Mouse (Mus musculus): ENCODE measurements around the gene Mboat1. TPM values are rescaled to one million over a fixed set of nuclear protein-coding genes. Genes with fewer than 3 reads are reported as not detected.
A peak's percentile ranks its signal among the peaks of the same experiment; 100 is the strongest.

Gene Mboat1
- total RNA-seq (2021) = 1 to 10 TPM; 1.2 to 1.6 TPM
- long read RNA-seq, experiment 1, partial matches to known transcripts = 0 of 5 reads
- long read RNA-seq, experiment 1, other reads (novel, unspliced or antisense) = 1 of 5 reads
- long read RNA-seq, experiment 2 = 0 reads

DNA sequence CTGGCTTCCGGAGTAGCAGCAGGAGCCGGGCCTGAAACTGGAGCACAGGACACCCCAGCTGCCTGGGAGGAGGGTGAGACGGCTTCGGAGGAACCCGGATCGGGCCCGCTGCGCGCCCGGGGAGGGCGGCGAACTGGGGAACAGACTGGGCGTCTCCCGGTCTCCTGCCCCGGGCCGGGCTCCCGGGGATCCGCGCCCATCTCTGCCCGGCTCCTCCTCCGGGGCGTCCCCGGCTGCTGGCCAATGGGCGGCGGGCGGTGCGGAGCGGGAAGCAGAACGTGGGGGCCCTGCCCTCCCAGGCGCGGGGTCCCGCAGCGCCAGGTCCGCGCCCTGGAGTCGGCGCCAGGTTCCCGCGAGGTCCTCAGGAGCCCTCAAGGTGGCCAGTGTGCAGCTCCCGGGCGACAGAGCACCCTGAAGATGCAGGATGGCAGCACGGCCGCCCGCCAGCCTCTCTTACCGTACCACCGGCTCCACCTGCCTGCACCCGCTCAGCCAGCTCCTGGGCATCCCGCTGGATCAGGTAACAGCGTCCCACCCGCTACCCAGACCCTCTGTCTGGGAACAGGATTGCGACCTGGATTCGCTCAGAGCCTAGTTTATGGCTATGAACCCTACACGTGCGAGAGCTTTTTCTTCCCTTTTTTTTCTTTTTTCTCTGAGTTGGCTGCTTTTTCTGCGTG, at the start of gene Mboat1:
Gene Mboat1 (plus strand): TSS at position 247 of the 680 bp plus-strand sequence.
- peak; percentile 44 to 45 for DNase-seq (ENCODE audit: low spot score in 2 of 2)

GRCm38 (mm10) chr13:30093086-30093485, 43.2 kb upstream of the Mboat1 start:
- no peak for DNase-seq (ENCODE audit: low spot score in 2 of 2)

- no peak for DNase-seq (ENCODE audit: low spot score in 2 of 2)
Measured at GRCm38 (mm10) chr13:30095851-30096250, 40.4 kb upstream of the Mboat1 start.

DNA sequence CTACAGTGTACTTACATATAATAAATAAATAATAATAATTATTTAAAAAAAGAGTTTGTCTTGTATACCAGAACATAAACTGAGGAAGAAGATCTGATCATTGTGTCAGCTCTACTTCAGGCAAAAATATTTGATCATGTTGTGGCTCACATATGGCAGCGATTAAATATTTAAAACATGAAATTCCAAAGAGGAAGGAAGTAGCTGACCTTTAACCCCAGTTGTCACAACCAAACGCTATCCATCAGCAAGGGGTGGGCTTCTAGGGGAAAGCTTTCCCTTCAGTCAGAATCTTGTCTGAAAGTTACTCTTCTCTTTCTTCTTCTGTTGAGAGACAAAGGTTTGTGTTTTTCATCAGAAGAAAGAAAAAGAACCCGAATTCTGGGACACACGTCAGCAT, 39.8 kb upstream of the Mboat1 start:
- no peak for DNase-seq (ENCODE audit: low spot score in 2 of 2)

DNA sequence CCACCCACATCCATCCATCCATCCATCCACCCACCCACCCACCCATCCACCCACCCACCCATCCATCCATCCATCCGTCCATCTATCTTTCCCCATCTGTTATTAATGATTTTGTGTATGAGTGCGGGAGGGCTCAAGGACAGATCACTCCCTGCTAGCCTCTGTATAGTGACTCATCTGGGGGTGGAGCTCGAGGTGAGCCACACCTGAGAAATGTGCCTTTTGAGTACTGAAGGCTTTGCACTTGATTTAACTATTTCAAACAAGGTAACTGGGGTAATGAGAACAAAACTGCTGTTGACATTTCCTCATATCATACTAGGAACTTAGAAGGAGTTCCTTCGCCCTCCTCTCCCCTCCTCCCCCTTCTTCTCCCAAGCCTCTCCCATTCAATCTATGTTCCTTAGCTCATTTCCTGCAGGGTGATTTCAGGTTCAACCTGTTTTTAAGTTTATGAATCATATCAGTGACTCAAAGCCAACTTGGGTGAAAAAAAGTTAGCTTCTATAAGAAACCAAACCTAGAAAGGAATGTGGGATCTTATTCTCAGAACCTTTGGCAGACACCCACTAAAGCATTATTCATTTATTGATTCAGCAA, 27.2 kb upstream of the Mboat1 start:
- DNase-seq (ENCODE audit: low spot score in 2 of 2) = no peak

- DNase-seq (ENCODE audit: low spot score in 2 of 2) = no peak
Measured at GRCm38 (mm10) chr13:30115792-30116191, 20.5 kb upstream of the Mboat1 start.

DNA sequence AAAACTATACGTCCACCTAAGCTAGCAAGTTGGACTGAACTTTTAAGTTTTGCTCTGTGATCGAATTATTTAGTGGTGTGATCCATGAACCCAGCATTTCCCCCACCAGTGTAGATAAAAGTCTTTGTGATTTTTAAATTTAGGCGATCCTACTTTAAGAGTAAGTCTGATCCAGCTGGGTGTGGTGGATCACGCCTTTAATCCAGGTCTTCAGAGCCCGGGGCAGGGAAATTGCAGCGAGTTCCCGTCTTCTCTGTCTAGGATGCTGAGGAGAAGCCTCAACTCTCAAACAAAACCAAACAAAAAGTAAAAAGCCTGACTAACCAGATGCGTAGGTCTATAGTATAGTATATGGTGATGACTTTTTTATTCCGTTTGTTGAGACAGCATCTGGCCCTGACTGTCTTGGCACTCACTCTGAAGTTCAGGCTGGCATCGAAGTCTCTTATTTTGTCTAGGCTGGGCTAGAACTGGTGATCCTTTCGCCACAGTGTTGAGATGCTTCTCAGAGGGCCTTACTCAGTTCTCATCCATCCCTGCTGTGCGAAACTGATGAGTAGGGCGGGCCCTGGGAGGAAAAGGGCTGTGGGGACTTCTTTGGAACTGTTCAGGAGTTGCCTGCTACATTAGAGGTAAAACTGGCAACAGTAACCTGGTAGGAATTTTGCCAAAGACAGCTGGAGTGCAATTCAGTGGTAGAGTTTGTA, 787 bp downstream of the Mboat1 start:
- no peak for DNase-seq (ENCODE audit: low spot score in 2 of 2)

- DNase-seq (ENCODE audit: low spot score in 2 of 2) = no peak
Measured at GRCm38 (mm10) chr13:30137951-30138350, 1.7 kb downstream of the Mboat1 start.

- DNase-seq (ENCODE audit: low spot score in 2 of 2) = no peak
Measured at GRCm38 (mm10) chr13:30140149-30140548, 3.9 kb downstream of the Mboat1 start.

DNA sequence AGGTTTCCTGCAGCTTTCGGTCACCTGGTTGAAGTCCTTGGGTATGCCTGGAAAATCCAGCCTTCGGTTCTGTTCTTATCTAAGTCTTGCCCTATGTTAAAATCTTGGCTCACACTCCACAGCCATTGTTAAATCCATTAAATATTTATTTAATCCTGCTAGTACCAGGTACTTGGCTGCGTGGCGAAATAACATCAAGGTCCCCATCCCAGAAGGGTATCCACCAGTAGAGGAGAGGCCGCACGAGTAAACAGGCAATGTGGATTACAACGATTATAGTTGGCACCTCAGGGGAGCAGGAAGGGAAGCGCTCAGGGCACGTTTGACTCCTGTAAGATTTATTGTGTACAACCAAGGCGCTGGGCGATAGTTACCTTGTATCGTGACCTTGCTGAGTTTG, 4.4 kb downstream of the Mboat1 start:
- DNase-seq (ENCODE audit: low spot score in 2 of 2) = no peak

- DNase-seq (ENCODE audit: low spot score in 2 of 2) = no peak
Measured at GRCm38 (mm10) chr13:30141996-30142395, 5.7 kb downstream of the Mboat1 start.

- no peak for DNase-seq (ENCODE audit: low spot score in 2 of 2)
Measured at GRCm38 (mm10) chr13:30146468-30146867, 10.2 kb downstream of the Mboat1 start.

DNA sequence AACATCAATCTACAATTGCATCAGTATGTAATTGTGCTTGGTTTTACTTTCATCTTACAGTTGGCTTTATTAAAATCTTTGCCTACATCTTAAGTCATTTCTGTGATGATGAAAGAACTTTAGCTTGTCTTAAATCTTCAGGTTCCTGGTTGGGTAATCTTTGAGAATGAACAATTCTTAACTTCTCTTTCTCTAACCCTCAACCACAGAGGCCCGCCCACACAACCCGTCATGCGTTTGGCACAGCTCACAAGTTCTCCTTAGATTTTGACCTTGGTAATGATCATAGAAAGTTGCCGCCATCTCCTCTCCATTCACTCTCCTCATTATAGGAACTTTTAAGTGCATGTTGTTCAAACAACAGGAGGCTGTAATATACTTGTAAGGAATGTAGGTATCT, 18.0 kb downstream of the Mboat1 start:
- no peak for DNase-seq (ENCODE audit: low spot score in 2 of 2)

DNA sequence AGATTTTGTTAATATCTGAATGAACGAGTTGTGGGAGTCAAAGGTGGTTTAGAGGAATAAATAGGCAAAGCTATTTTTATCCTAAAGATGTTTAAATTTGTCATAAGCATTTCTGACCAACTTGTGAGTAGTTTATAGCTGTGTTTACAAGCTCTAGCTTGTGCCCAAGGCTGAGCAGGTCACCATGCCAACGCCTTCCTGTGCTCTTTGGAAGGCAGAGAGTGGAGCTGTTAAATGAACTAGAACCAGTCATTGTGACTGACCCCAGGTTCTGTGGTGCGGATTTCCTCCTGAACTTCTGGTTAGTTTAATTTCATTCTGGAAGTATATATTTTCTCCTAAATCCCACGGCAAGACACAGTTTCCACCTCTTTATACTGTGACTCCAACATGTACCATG, 23.3 kb downstream of the Mboat1 start:
- no peak for DNase-seq (ENCODE audit: low spot score in 2 of 2)

GRCm38 (mm10) chr13:30163521-30163920, 27.2 kb downstream of the Mboat1 start:
- no peak for DNase-seq (ENCODE audit: low spot score in 2 of 2)

DNA sequence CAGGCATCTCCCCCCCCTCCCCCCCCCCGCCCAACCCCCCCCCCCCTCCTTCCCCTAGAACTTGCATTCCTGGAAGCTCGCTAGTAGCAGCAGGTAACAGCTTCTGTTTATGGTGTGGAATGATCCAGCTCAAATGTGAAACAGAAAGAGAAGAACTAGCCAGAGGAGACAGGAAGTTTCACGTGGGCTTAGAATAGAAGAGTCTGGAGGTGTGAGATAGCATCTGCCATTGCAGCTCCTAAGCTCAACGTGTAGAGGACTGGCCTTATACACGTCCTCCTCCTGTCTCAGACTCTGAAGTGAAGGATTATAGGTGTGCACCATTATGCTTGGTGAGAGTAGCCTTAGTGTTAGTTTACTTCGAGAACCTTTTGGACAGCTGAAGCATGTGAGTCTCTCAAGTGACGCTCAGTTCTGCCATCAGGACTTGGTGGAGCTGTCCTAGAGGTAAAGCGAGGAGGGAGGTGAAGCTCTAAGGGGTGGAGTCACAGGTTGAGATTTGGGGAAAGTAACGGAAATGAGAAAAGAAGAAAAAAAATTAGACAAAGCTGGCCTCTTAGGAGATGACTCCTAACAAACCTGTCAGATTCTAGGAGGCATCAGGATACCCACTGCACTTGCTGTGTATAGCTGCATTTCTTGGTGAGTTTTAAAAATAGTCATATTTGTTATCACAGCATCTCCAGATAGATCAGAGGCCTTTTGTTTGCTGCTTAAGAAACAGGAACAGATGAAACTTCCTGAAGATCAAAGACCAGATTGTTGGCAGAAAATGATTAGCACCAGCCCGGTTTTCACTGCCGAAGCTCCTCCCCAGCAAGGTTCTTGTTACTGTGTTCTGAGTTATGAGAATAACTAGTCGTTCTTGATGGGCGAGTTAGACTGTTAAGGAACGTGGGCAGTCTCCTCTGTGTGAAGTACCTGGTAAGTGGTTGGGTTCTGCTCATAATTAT, 30.1 kb downstream of the Mboat1 start:
- no peak for DNase-seq (ENCODE audit: low spot score in 2 of 2)

DNA sequence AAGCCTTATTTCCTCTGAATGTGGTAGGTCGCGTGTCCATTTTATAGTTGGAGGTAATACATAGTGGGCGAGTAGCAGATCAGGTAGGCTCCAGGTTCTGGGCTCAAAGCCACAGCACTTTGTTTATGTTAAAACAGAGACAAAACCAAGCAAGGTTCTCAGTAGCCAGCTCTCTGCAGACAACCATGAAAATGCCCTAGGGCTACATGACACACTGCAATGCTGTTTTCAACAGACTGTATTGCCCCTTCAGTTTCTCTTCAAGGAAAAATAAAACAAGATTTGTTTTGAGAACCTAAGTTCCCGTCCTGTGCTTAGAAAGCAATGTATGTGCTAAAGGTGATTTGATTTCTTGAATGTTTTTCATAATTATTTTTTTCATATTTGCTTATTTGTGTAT, 31.2 kb downstream of the Mboat1 start:
- DNase-seq (ENCODE audit: low spot score in 2 of 2) = no peak

DNA sequence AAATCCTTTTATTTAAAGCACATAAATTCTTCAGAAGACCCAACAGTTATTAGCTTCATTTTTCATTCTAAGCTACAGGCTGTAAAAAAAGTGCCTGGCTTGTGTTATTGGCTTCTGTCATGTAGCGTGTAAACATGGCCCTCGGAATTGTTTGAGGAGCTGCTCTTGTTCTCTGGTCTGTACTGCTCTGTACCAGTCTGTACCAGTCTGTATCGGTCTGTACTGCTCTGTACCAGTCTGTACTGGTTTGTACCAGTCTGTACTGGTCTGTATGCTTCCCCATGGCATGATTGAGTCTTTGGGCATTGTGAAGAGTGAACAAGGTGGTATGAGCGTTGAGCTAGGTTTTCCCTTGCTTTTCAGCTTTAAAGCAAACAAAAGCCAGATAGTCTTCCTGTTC, 32.5 kb downstream of the Mboat1 start:
- DNase-seq (ENCODE audit: low spot score in 2 of 2) = no peak

GRCm38 (mm10) chr13:30170061-30170460, 33.8 kb downstream of the Mboat1 start:
- DNase-seq (ENCODE audit: low spot score in 2 of 2) = no peak

- DNase-seq (ENCODE audit: low spot score in 2 of 2) = no peak
Measured at GRCm38 (mm10) chr13:30174586-30174985, 38.3 kb downstream of the Mboat1 start.

DNA sequence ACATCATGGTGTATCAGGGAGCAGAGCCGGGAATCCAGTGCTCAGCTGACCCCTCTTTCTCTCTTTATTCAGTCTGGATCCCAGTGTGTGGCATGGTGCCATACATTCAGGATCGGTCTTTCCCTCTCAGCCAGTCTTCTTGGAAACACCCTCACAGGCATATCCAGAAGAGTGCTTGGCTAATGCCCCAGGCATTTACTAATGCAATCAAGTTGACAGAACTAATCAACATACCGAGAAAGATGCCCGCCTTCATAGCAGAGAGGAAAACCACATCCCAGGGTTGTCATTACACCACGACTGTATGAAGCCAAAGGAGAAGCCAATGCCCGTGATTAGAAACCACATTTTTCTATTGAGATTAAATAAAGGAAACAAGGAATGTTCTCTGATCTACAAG, 41.1 kb downstream of the Mboat1 start:
- no peak for DNase-seq (ENCODE audit: low spot score in 2 of 2)

All from left cerebral cortex, adult 18-20 months (tissue).